Mouse (Mus musculus) c-Kit-positive CD71-positive TER-119-positive erythroid progenitor cells, embryonic 14.5 days (primary cell): Measurements from ENCODE around the gene Ccin.

Experiments
- DNase-seq: peaks from one replicate; pipeline ENCODE4 v3.0.0-alpha.2; 2013; ENCODE audit warnings: low spot score

Gene Ccin

DNA sequence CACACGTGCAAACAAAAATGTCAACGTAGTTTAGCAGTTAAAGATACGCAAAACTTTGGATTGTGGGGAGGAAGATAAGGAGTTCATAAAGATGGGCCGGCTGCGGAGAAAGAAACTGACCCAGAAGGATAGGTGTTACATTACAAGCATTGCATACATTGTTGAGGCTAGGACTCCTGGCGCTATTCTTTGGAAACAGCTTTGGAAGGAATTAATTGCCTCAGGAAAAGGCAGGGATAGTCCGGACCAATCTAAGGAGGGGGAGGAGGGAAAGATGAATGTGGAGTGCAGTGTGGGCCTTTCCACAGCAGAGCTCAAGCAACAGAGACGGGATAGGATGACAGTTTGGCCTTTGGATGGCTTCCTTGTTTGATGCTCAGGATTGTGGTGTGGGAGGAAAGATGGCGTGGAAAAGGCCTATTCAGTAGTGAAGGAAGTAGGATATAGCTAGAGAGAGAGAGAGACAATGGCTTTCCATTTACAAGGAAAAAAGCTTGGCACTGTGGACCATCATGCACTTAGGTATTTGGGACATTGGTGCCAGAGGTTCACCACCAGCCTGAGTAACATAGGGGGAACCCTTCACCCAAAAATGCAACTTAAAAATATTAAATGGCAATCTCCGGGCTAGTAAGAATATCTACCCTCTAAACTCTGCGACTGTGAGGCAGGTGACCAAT lies 30.2 kb downstream of the Ccin start:
- no peak for DNase-seq

DNA sequence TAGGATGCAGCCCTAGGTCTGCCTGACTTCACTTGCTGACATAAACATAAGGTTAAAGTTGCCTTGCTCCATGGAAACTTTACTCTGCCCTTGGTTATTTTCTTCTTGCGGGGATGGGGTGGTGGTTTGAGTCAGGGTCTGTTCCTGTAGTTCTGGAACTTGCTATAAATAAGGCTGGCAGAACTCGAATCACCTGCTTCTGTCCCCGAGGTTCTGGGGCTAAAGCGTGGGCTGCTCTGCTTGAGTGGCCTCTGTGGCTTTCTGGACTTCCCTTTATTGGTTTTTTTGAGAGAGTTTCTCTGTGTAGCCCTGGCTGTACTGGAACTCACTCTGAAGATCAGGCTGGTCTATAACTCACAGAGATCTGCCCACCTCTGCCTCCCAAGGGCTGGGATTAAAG lies 32.8 kb downstream of the Ccin start:
- DNase-seq = no peak

DNA sequence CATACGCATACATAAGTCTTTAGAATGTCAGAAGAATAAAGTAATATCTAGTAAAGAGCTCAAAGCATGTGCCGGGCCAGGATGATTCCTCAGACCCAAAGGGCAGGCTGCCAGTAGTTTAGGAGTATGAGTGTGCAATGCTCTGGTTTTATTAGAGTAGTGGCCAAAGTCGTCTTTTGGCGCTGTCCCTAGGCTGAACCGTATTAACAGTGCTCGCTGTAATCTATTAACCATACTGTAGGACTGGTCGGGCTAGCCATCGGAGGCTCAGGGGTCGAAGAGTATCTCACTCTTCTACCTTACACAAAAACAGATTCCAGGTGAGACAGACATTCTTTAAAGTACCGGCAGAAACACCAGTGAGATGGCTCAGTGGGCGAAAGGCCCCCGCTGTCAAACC lies 33.5 kb downstream of the Ccin start:
- DNase-seq = no peak

DNA sequence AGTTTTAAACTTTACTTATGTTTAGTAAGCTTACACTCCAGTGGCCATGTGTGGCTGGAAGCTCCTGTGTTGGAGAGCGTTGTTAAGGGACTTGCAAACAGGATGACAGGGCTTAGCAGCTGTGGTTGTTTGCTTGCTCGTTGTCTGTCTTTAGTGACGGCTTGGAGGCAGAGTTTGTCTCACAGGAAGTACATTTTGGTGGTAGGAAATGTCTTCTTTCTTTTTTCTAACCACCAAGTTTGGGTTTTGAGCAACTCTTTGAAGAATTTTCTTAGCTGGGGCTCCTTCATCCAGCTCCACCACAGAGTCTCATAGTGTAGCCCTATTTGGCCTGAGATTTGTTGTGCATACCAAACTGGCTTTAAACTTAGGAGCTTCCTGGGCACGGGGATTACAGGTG lies 39.0 kb downstream of the Ccin start:
- DNase-seq = no peak

DNA sequence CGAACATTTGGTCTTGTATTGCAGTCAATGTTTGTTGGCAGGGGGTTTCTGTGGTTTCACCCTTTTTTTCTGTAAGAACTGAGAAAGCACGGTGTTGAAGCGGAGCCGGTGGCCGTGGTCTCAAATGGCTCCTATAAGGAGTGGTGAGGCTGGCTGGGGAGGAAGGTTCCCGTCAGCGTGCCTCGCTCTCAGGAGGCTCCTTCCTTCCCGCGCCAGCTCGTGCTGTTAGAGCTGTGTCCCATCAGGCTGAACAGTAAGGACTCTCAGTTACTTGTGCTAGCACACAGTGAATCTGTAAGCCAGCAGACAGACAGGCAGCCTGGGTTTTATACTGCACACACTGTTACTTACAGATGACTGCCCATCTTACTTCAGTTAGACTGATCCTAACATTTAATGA lies 39.5 kb downstream of the Ccin start:
- no peak for DNase-seq

DNA sequence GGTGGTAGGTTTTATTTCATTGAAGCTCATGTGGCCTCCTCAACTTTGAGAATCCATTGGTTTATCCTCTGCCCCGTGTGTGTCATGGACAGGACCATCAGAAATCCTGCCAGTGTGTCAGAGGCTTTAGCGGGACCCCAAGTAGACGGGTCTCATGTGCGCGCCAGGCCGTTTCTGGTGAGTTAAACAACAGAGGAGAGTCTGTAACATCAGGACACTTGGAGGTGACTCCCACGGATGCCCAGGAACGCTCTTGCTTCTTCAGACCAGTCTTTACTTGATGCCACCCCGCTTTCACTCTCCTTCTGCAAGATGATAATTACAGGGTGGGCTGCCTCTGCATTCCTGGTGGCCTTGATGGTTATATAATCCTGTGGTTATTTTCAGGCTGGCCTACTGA lies 40.4 kb downstream of the Ccin start:
- no peak for DNase-seq

DNA sequence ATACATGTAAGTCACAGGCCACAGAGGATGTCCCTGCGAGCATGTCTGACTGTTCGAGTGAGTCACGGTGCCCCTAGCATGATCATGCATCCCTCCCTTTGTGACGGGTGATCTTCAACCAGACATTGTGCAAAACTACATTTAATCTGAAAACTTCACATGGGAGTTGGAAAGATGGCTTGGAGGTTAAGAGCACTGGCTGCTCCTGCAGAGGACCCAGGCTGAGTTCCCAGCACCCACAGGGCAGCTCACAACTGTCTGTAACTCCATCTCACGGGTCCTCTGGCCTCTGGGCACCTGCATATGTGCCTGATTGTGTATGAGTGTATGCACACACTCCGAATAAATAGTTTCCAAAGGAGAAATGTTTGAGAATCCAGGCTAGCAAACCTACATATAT lies 41.0 kb downstream of the Ccin start:
- DNase-seq = no peak

DNA sequence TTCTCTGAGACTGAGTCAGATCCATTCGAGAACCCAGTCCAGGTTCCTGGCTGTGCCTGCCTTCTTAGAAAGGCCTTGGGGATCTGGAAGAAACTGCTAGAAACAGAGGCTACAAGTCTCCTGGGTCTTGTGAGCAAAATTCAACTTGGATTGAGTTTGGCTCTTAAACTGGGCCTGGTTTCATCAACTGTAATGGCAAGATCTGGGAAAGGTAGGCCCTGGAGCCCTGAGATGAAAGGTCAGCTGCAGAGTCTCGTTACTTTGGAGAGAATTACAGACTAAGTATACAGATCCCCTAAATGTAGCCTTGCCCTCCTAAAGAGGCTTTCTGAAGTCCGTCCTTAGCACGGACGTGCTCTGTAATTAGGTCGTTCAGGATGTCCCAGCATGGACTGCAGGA lies 42.3 kb downstream of the Ccin start:
- DNase-seq = no peak

DNA sequence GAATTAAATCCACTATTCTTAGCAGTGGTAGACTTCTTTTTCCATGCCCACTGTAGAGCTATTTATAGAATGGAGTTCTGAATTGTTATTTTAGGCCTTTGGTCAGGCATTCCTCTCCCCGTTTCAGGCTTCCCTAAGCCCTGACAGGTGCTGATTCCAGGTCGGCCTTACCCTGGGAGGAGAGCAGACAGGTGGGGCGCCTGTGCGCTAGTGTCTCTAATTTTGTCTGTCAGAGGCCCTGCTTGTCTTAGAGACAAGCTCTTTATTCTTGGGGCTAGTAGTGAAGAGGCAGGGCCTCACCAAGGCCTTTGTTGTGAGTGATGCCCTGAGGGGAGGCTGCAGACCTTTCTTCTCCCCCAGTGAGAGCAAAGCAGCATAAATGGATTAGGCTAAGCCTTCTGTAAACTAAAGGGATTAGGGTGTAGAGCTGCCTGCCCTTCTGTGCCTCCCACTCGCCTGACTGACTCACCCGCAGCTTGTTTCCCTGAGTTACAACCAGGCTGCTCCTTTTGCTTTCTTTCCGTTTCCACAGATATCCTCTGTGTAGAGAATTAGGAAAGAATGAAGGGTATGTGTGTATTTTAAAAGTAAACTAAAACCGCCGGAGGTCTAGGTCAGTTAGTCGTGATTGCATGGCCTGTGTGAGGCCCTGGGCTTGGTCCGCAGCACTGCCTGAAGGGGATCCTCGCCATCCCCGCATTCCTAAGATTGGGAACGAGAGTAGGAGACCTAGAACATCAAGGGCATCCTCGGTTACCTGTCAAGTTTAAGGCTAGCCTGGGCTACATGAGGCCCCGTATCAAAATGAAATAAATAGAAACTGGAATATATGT lies 45.2 kb downstream of the Ccin start:
- DNase-seq = no peak

DNA sequence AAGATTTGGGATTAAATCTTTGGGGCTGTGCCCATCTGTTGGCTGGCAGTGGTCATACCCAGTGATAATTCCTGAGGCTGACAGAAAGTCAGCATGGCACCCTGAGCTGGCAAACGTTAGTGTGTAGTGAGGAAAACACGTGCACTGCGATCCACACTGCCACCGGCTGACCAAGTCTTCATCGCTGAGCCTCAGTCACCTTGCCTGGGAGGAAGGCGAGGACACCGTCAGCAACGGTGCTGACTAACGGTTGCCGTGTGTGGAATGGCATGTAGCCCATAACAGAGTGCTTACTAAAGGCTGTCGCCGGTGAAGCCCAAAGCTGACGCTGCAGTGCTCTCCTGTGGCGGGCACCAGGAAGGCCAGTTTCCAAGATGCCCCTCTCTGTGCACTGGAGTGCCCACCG lies 46.4 kb downstream of the Ccin start:
- no peak for DNase-seq

DNA sequence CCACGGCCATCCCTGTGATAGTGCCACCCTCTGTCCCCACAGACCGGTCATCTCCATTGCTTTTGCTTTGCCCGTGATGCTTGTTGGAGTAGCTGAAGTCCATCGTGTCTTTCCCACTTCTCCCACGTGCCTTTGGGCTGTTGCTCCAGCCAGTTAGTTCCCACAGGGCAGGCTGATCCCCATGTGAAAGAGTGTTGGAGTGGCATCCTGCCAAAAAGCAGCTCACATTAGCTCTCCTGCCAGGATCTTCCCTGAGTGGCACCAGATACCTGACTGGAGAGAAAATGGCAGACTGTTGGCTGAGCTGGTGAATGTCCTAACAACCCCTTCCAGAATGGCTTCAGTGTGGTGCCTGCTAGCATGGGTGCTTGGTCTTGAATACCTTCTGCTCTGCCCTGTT lies 48.2 kb downstream of the Ccin start:
- no peak for DNase-seq
